Mouse (Mus musculus): ENCODE measurements at regions not wholly inside any gene's neighbourhood (a gene's known extent, or its start where the extent isn't known, plus 50 kb on each side); places are given as distances from the start of the nearest gene placed in this dataset.
A peak's percentile ranks its signal among the peaks of the same experiment; 100 is the strongest.

DNA sequence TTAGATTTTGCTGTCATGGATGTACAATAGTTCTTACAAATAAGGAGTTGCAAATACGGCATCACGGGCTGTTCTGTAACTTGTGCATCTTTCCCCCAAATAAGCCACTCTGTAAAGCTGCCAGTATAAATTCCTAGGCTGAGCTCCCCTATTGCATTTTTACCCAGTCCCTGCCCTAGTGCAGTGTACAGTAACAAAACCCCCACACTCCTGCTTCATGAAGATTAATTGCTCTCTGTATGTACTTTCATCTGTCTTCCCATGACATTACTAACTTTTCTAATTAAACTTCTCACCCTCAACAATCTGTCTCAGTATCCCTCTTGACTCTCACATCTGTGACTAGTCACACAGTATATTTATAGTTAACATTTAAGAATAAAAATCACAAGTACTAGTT lies 73.4 kb downstream of the Tm4sf1 start:
- DNase-seq (ENCODE audit: low spot score), result no peak

DNA sequence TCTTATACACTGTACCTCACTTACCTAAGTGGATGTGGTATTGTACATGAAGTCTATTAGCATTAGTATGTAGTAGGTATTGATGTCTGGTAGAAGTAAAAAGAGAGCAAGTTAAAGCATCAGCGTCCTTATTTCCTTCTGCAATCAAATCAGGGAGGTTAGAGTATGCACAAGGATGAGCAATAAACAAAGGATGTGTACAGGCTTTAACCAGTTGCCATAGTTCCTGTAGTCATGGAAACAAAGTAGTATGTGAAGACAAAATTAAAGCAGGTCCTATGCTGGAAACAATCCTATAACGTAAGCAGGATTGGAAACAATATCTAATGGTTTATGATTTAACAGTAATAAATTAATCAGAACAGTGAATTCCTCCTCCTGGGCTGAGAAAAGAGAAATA lies 78.0 kb downstream of the Tm4sf1 start:
- DNase-seq (ENCODE audit: low spot score), result no peak

DNA sequence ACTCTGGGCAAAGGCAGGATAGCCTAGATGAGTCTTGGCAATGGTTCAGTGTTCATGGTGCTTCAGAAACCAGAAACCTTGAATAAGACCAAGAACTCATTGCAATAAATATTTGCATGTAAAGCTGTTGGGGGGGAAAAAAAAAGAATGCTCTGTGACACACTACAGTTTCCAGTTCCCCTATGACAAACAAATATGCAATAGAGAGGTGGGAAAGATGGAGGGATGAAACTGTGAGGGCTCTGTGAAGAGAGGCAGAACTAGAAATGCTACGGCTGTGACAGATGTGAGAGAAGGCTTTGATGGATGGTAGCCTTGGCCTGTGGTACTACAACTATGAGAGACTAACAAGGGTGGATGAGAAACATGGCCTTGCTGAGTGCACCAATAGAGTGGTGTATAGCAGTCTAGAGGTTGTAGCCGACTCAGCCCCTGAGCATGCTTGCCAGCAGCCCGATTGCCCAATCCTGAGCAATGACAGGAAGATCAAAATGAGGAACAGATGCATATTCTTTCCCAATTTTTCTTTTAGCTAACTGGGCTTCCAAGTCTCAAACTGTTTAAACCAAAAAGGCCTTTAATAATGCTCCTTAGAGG lies 79.4 kb downstream of the Tm4sf1 start:
- no peak for DNase-seq (ENCODE audit: low spot score)

DNA sequence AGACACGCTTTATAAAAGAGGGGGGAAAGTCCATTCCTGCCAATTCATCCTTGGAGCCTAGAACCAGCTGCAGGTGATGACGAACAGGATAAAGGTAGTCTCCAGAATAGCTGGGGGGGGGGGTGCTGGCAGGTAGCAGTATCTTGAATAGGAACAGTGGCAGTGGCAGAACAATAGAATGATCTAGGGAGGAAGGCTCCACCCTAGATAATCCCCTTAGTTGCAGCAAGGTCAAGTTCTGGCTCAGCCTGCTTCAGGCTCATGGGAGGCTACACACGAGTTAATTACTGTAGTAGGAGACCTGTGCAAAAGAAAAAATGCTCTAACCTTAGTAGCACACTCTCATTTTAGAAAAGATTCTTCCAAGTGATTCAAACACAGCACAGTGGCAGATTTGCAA lies 83.4 kb downstream of the Tm4sf1 start:
- DNase-seq (ENCODE audit: low spot score), result no peak

DNA sequence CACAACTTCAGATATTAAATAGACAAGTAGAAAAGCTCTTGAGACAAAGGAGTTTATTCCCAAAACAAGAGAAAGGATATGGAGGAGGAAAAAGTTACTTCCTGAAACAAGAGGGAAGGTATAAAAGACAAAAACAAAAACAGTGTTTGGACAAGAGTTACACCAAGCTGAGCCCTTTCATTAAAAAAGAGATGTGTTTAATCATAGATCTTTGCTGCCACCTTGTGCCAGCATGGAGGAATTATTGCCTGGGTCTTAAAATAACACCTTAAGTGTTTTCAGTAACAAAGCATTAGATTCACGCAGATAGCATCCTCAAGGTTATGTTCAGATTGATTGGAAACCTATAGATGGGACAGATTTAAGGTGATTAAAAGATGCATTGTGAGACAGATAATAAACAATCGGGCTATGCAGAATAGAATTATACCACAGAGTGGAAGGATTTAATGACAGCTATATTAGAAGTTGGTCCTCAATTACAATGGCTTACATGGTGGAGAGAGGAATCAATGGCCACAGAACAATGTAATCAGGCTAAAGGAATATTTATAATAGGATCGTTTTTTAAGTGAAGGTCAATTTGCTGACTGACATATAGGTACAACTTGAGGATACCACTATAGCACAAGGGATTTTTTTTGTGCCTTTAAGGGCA lies 97.6 kb downstream of the Tm4sf1 start:
- peak; percentile 52 for DNase-seq (ENCODE audit: low spot score)

DNA sequence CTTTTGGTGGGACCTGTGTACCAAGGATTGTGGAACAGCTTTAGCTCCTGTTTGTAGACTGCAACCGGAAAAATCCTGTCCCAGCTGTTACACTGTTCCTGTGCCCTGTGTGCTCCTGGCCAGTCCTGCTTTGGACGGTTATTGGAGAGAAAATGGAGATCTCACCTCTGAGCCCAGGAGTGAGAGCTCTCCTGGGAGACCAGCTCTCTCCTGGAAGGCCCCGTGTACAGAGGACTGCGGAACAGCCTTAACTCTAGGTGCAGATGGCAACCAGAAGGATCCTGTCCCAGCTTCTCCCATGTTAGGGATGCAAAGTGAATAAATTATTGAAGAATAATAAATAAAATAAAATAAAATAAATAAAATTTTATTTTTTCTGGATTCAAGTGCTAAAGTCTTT lies 98.4 kb downstream of the Tm4sf1 start:
- DNase-seq (ENCODE audit: low spot score), result no peak

DNA sequence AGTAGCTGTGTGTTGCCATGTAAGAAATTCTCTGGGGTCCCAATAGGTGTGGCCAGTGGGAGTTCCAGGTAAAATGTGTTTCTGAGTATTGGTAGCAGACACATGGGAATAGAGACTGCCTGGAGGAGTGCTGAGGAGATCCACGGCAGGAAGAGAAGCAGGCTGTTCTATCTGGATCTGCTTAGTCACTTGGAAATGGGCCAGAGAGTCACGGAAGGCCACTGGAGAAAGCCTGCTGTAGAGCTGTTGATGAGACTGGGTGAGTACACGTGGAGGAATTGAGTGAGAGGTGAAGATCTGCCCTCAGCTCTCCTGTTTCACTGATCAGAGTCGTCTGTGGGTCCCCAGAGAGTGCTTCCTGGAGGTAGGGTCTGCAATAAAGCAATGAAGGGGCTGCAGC lies 120.2 kb downstream of the Tm4sf1 start:
- DNase-seq (ENCODE audit: low spot score), result no peak

DNA sequence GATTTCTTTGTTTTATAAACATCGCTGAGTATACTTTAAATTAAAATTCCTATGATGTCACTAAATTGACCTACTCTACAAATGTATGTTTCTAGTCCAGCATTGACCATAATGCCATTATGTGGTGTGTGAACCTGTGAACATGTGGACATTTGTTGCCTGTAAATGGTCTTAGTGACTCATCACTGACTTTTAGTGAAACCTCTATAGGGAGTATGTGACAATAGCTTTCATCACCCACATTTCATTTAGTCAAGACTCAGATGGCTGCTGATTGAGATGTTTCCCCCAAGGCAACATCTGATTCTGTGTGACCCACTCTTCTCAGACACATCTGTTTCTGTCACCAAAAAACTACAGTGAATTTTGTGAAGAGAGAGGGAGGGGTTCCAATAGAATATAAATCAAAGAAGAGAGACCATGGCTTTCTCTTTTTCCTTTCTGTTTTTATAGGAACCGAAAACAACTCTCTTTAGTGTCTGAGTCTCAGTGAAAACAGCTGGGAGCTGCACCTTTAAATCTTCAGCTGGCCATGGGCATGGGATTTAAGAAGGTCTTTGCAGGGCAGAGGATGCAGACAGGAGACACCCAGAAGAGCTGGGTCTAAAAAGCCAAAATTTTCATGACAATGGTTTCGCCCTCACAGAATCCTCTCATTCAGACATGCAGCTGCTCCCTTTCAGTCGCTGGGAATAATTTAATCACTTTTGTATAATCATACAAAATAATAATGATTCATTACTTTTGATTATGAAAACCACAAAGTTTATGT lies 148.4 kb downstream of the Tm4sf1 start:
- no peak for DNase-seq (ENCODE audit: low spot score)

DNA sequence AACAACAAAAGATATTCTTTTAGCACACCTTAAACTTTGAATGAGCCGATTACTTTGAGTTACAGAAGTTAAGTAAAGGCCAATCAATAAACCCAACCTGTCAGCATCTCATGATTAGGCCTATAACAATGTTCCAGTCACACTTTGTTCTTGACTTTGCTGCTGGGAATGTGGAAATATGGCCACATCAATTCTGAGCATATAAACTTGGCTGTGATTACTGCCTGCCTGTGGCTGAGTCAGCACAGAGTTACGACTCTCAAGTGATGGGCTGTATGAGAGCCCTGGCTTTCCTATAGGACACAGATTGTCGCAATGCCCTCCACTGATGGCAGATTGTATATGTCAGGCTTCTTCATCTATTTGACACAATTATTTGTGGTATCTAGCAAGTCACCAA lies 152.6 kb downstream of the Tm4sf1 start:
- DNase-seq (ENCODE audit: low spot score), result no peak

DNA sequence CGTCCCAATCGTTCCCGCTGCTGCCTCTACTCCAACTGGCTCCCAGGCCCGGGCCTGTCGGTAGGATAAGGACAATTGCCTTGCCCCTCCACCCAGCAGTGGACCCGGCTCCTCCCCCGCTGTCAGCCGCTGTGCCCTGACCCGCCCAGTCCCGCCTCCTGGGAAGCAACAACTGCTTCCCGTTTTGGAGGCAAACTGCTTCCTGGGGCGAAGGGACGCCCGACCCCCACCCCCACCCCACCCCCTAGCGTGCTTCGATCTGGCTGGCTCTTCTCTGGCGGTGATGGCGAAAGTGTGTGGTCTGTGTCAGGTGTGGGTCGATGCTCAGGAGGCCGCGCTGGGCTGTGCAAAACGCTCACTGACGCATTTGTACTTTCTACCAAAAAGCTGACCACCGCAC lies 164.9 kb downstream of the Tm4sf1 start:
- DNase-seq (ENCODE audit: low spot score), result peak; percentile 56

DNA sequence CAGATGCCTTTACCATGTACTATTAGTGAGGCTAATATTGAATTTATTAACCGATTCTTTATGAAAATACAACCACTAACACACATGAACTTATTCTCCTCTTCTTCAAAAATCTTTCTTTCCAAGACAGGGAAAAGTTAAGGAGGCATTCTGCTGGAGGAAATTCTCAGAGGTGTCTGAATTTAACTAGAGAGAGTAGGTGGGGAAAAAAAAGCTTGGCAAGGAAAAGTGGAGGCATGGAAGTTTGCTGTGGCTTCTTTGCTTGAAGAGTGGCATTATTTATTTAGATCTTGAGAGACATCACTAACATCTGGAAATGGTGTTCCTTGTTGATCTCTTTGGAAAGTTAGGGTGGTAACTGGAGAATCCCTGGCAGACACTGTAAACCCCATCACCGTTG lies 173.2 kb downstream of the Tm4sf1 start:
- DNase-seq (ENCODE audit: low spot score), result no peak

DNA sequence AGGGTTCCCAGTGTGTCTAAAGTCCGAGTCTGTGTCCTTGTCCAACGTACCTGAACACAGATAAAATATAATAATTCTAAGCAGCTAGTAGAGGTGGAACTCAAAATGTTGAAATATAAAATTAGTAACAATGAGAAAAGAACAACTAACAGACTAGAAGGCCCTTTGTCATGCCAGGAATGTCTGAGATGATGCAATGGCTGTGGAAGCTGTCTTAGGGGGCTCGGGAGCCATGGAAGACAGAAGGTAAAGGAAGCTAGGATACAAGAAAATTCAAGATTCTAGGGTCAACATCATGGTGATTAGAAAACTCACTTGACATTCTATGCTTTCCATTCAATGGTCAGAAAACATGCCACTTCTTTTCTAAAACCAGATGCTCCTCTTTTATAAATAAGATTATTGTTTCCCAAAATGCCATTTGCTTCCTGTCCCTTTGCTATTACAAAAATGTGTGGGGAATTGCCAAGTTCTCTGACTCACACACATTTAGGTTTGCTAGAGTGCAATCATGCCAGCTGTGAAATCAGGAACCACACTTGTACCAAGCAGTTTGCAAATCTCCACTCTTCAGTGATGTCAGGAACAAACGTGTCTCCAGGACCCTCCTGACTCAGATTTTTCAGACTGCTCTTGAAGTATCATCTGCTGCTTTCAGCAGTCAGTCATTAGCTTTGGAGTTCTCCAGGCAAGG lies 175.8 kb downstream of the Tm4sf1 start:
- DNase-seq (ENCODE audit: low spot score), result no peak

DNA sequence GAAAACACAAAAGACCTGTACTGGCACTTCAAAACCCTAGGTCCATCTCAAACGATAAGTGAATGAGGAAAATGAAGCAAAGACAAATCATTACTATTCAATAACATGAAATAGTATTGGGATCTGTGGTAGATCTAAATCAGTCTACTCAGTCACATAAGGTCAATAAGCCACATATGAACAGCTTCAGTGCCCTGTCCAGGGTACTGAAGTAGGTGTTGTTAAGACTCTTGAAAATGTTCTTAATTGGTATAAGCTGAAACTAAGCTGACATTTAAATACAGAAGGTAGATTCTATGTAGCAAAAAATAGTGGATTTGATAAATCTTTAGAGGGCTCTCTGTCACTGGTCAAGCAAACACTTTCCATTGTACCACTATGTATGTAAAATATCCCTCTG lies 183.8 kb downstream of the Tm4sf1 start:
- no peak for DNase-seq (ENCODE audit: low spot score)

DNA sequence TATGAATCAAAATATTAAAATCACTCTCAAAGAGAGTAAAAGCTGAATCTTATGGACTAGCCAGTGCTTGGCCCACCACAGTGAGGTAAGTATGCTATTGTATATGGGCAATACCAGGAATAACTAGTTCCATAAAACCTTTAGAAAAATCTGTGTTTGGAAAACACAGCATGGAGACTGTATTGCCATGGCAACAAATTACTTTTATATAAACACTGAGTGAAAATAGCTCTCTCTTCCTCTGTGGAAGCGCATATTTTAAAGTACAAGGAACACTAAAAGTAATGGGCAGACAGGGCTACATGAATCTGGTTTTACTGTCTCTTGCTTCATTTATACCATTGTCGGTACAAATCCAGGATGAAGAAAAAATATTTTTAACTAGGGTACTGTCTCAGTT lies 199.5 kb downstream of the Tm4sf1 start:
- DNase-seq (ENCODE audit: low spot score), result no peak

DNA sequence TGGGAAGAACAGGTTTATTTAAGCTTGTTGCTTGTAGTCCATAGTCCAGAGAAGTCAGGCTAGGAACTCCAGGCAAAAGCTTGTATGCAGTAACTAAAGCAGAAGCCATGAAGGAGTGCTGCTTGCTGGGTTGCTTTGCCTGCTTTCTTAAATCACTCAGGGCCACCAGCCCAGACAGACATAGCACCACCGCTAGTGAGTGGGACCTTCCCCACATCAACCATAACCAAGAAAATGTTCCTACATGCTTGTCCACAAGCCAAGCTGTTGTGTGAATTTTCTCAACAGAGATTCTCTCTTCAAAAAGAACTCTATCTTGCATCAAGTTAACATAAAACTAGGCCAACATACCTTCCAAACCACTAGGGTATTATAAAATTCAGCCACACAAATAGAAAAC lies 201.3 kb downstream of the Tm4sf1 start:
- no peak for DNase-seq (ENCODE audit: low spot score)

DNA sequence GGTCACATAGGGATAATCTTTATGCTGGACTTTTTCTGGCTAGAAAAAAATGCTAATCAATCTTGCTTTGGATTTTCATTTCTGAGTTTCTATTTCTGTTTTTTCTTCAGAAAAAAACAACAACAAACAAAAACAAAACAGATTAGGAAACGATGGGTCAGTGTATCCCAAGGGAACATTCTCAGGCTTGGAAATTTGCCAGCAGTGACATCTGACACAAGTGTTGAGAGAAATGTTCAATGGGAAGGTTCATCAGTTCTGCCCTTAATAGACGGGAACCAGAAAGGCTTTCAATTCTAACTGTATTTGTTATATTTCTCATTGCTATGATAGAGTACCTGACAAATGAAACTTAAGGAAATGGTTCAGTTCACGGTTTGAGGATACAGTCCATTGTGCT lies 206.9 kb downstream of the Tm4sf1 start:
- no peak for DNase-seq (ENCODE audit: low spot score)

DNA sequence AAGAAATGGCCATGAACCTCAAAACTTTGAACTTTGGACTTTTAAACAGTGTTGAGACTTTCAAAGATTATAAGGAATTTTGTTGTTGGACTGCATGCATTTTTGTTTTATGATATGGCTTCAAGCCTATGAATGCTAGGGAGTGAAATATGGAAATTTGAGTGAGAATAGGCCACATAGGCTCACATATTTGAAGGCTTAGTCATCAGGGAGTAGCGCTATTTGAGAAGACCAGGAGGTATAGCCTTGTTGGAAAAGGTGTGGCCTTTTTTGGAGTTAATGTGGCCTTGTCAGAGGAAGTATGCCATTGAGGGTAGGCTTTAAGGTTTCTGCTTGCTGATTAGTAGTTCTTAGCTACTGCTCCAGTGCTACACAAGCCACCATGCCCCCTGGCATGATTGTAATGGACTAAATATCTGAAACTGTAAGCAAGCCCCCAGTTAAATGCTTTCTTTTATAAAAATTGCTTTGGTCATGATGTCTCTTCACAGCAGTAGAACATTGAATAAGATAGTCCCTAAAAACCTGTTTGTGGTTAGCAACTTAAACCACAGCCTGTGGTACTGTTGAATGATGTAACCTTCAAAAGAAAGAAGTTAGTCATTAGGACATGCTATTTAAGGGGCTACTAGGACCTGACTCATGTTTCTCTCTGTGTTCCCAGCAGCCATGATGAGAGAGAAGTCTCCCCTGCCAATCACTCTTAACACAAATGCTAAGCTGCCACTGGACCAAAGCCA lies 208.4 kb downstream of the Tm4sf1 start:
- DNase-seq (ENCODE audit: low spot score), result no peak

DNA sequence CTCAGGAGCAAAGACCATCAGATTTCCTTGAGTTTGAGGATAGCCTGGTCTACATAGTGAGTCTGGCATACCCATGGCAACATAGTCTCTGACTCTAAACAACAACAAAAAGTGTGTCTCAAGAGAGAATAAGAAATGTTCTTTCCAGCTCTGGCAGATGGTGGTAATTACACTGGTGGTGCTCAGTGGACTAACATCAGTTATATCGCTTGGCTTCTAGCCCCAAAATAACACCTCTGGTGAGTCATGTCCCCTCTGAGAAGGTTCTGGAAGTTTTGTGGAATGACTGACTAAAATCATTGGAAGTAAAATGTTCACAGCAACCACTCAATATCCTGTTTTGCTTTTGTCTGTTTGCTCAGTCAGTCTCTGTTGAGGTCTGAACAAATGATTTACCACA lies 227.3 kb downstream of the Tm4sf1 start:
- DNase-seq (ENCODE audit: low spot score), result no peak

DNA sequence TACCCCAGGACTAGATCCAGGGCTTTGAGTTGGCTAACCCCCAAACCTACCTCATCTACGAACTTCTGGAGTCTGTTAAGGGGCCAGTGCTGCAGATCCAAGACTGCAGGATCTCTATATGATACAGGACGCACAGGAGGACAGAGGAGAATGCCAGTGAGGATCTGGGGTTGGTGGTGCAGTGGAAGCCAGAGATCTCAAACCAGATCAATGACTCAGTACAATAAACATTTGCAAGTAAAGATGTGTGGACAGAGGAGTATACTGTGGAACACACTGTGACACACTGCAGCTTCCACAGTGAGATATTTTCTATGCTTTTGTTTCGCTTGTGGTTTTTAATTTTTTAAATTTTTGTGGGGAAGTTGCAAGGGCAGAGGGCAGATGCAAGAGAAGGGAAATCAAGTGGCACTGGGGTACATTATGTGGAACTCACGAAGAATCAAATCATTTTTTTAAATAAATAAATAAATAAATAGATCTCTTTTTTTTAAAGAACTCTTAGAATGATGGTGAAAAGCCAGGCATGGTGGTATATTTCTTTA lies 227.8 kb downstream of the Tm4sf1 start:
- no peak for DNase-seq (ENCODE audit: low spot score)

DNA sequence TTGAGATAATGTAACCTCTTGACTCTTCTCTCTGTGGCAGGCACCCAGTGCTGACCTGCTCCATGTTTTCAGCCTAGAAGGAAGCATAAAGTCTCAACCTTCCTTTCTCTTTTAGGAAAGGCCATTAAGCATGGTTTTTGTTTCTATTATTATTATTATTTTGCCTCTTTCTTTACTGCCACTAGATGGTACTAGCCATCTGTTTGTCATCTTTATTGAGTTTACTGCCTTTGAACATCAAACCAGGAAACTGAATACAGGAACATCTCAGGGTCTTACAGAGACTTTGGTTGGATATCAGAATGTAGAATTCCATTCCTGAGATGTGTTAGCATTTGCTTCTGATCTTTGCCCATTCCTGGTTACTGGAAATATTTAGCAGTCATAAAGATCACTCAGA lies 268.8 kb downstream of the Tm4sf1 start:
- no peak for DNase-seq (ENCODE audit: low spot score)

DNA sequence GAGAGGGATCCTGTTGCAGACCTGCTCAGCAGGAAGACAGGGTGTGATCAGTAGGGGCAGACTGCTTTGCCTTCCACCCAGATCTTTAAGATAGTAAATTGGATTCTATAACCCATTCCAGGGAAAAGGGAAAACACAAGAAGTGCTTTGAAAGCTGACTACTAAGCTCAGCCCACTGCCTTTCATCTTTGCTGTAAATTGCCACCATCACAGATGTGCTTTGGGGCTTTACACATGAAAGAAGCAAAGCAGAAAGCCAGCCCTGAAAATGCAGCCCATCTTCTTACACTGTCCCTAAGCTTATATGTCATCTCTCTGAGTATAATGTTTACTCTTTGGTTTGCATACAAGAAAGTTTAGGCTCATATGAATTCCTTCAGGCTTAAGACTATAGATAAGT lies 283.6 kb downstream of the Tm4sf1 start:
- no peak for DNase-seq (ENCODE audit: low spot score)

DNA sequence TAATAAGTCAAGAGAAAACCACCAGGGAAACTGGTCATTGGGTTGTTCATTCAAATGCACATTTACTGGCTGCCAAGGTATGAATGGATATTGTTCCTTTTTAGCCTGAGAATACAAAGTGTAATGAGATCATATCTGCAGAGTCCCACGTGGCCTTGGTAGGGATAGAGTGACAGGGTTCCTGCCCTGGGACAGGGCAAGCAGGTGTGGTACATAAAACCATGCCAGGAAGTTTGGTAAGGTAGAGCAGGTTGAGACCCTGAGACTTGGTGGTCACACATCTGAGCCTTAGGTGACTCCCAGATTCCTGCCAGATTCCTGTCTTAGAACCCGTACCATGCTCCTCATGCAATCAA lies 320.5 kb downstream of the Tm4sf1 start:
- no peak for DNase-seq (ENCODE audit: low spot score)
